Mouse (Mus musculus) layer of hippocampus, adult 8-10 months (tissue): ENCODE measurements around the gene Plcb2. TPM values are rescaled to one million over a fixed set of nuclear protein-coding genes. Genes with fewer than 3 reads are reported as not detected.

Source experiments
- DNase-seq, 2 experiments: peaks; one replicate each; pipeline ENCODE4 v3.0.0; 2022; ENCODE audit warnings: low spot score in 2 of 2
- total RNA-seq, 4 experiments: library from RNA; stranded (reverse); gene quantifications; 2 replicates each; pipeline ENCODE4 v1.2.4; 2022

The Plcb2 gene
- total RNA-seq, 4 experiments from 2014 or later: 2.6 to 7.6 (median 4.7) TPM

- no peak for DNase-seq
Measured at GRCm38 (mm10) chr2:118693370-118693966, 34.8 kb downstream of the Plcb2 start.

DNA sequence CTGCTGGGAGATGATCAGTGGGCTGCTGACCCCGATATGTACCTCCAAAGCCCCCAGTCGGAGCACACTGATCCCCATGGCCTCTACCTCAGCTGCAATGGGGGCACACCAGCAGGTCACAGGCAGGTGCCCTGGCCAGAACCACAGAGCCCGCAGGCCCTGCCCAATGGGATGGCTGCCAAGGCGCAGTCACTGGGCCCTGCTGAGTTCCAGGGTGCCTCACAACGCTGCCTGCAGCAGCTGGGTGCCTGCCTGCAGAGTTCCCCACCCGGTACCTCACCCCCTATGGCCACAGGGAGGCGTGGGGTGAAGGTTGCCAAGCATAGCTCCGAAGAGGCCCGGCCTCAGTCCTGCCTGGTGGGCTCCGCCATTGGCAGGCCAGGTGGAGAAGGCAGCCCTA lies 38.4 kb downstream of the Plcb2 start:
- DNase-seq: no peak

- DNase-seq: no peak
Measured at GRCm38 (mm10) chr2:118687791-118688190, 40.4 kb downstream of the Plcb2 start.

DNA sequence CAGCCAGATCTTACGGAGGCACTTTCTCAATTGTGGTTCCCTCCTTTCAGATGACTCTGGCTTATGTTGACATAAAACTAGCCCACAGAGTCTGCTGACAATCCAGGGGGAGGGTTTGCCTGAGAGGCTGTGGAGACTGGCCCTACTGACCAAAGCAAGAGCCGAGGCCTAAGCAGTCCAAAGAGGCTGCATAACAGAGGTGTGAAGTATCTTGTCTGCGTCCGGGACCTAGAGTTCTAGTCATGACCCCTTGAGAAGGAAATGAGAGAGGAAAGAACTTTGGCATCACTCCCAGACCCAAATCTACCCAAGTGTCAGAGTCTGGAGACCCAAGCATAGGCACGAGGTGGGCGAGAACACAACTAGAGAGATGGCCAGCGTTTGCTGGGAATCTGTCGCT lies 41.5 kb downstream of the Plcb2 start:
- DNase-seq: no peak

DNA sequence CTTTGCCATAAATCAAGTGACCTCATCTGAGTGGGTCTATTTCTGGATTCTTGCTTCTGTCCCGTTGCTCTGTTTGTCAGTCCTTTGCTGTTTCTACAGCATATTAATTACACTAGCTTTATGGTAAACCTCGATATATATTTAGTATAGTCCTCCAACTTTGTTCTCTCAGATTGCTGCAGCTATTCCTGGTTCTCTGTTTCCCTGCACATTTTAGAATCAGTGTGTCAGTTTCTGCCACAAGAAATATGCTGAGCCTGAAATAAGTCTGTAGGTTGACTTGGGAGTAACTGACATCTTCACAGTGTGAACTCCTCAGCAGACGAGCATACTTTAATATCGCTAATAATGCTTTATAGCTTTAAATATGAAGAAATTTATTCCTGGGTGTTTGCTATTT lies 43.1 kb downstream of the Plcb2 start:
- no peak for DNase-seq

DNA sequence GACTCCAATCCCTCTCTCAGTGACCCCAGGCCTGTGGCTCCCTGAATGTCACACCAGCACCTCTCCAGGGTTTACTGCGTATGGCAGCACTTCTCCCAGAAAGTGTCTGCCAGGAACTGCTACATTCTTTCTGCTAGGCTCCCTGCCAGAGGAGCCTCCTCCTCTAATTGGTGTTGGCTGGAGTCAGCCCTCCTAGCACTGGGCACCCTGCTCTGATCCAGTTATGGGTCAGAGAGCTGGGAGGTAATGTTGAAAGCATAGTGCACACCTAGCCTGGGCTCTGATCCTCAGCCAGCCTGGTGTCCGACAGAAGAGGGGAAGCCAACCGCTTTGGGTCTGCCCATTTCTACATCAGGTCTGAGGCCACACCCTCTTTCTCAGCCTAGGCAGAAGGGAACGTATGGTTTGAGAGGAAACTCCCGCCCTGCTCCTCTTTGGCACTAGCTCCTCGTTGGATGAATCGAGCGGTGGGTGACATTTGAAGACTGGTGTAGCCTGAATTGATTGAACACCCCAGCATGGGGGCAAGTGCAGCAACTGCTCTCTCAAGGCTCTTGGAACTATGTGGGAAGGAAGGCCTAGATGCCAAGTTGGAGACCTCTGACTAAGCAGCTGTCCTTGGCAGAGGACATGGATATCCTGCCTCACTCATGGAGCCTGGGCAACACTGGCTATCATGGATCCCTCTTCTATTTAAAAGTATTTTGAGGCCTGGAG lies 45.5 kb downstream of the Plcb2 start:
- no peak for DNase-seq

GRCm38 (mm10) chr2:118680926-118681325 lies 47.3 kb downstream of the Plcb2 start:
- no peak for DNase-seq

GRCm38 (mm10) chr2:118679577-118679976 lies 48.7 kb downstream of the Plcb2 start:
- no peak for DNase-seq

DNA sequence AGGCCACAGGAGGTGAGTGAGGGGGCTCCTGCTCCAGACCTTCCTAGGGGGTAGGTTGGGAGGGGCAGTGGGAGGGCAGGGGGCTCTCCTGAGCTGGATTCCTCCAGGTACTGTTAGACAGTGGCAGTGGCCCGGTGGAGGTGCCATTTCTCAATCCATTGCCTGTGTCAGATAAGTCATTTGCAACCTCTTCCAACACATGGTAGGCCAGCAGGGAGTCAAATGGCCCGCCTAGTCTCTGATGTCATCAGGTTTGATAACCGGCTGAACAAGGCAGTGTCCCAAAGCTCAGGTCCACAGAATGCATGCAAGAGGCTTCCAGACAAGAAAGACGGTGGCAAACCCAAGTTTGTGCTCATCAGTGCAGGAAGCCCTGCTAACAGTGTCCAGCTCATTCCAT lies 50.4 kb downstream of the Plcb2 start:
- no peak for DNase-seq

DNA sequence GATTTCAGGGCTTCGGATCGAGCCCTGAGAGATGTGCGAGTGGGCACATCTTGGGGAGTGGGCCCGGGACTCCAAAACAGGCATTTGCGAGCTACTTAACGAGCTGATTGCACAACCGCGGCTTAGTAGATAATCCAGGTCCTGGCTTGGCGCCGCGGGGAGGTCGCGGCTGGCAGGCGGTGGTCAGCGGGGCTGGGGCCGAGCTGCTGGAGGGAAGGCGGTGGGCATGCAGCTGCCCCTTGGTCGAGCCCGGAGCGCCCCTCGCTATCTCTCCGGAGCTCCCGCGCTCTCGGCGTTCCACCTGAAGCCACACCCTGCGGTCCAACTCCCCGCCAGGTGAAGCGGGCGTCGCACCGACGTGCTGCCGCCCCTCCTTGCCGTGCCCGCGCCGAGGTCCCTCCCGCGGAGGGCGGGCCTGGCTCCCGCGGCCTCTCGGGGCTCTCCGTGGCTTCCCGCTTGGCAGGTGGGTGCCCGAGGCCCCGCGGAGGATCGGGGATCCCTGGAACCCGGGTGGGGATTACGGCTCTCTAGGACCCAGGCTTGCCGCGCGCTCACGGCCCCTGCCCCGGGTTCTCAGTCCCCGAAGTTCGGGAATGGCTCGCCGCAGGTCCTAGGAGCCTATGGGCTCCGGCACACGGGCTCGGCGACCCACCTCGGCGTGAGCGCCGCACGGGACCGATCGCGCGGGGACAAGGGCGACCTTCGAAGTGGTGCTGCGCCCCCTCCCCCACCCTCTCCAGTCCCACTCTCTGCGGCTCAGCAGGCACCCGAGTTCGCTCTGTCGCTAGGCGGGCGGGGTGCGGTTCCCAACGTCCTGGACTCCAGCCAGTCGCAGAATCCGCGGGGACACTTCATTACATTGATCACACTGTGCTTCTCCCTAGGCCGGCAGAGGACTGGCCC lies 51.1 kb downstream of the Plcb2 start:
- peak in 1 of 2 experiments; percentile 44 for DNase-seq

DNA sequence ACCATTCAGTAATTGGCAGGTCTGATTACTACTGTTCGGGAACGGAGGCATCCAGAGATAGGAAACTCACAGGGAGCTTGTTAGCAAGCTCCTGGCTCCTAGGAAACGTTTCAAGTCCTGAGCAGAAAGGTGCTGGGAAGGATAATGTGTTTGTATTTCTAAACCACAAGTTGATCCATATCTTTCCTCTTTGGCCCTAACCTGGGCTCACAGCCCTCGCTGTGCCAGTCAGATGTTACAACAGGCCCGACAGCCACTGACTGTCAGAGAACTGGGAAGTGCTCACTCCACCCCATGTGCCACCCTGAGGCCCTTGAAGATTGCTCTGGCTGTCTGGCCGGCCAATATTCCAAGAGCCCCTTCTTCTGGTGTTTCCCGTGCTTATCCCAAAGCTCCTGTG lies 53.7 kb downstream of the Plcb2 start:
- DNase-seq: no peak

DNA sequence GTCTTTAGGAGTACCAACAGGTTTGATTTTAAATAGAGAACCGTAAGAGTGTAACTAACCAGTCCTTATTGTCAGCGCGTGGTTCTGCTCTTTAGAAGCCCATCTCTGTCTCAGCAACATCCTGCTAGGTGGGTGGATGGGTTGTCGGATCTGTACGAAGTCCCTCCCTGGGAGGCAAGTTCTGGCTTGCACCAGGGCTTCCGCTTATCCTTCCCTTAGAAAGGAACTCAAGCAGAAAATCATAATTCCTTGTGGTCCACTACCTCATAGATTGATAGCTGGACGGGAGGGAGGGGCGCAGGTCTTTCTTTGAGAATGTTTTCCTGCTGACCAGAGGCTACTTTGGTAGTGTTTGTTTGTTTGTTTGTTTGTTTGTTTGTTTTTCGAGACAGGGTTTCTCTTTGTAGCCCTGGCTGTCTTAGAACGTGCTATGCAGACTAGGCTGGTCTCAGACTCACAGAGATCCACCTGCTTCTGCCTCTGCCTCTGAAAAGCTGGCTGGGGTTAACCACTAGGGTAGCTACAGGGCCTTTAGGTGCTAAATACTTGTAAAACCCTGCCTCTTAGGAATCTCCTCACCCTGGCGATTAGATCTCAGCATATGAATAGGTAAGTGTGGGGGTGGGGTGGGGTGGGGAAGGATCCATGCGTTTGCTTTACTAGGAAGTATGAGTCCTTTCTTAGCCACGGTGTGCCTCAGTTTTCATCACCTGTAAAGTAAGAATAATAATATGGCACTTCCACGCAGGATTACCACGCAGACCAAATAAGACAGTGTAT lies 54.4 kb downstream of the Plcb2 start:
- no peak for DNase-seq

GRCm38 (mm10) chr2:118671728-118672127 lies 56.5 kb downstream of the Plcb2 start:
- DNase-seq: no peak

- DNase-seq: no peak
Measured at GRCm38 (mm10) chr2:118669785-118670184, 58.5 kb downstream of the Plcb2 start.

DNA sequence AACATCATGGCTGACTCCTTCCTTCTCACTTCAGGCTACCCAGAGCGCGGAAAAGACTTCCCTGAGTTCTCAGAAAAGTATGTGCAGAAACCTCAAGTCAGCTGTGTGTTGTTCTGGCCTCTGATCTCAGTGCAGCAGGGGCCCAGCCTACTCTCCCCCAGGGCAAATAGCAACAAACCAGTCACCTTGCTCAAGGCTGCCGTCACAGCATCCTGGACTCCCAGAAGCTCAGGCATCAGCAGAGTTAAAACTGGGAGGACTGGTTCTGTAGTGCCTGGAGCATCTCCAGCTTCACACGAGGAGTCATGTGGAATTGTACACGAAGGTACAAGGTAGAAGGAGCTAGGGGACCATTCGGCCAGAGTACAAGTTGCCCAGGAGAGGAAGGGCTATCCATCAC lies 59.0 kb downstream of the Plcb2 start:
- DNase-seq: no peak

GRCm38 (mm10) chr2:118667181-118667580 lies 61.1 kb downstream of the Plcb2 start:
- DNase-seq: no peak

GRCm38 (mm10) chr2:118665616-118666015 lies 62.6 kb downstream of the Plcb2 start:
- no peak for DNase-seq

- DNase-seq: no peak
Measured at GRCm38 (mm10) chr2:118664975-118665516, 63.2 kb downstream of the Plcb2 start.

DNA sequence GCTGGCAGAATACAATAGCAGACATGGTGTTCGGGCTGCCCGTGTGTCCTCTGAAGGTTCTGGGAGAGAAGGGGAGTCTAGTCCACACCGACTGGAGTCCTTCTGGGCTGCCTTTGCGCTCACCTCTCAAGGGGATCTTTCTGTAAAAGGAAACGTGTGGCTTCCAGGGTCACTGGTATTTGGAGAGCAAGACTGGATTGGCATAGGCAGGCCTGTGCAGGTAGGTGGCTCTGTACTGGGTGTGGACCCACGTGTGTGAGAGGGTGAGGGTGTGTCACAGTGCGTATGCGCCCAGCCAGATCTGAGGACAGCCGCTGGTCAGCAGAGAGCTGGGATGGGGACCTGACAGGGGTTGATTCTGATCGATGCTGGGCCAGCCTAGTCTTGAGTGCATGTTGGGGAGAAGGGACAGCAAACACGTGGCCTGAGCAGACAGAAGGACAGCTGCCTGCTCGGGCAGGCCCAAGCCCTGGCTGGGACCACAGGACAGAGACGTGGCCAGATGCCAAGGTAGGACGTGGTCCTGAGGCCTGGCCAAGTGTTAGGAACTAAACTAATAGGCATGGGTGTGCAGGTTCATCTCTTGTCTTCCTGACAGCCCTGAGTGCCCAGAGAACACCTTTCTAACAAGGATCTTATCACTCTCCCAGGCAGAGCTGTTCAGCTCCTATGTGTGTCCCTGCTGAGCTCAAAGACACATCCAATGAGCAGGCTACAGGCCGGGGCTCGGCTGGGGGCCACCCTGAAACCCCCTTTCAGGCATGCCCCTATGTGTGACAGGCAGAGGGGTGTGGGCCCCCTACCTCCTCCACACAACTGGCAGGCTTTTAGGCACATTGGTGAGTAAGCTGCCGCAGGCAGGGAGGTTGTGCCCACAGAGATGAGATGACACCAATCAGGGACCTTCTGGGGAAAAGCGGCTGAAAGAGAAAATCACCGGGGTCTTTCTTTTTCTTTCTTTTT lies 64.2 kb downstream of the Plcb2 start:
- peak in 1 of 2 experiments; percentile 19 for DNase-seq
